Mouse (Mus musculus) cortical plate, adult 2 months (tissue): ENCODE measurements around the gene Olfr71.

ENCODE experiments used
- CTCF ChIP-seq: fragments of 200-500 bp; IDR thresholded peaks from 2 replicates; pipeline ENCODE4 v1.5.1; 2011; ENCODE audit warnings: mild to moderate bottlenecking, control low read depth, low read length; ENCODE audit not compliant: insufficient read depth; ENCODE audit errors: extremely low read depth
- POLR2A ChIP-seq: fragments of 200-500 bp; IDR thresholded peaks from 2 replicates; pipeline ENCODE4 v1.6.1; 2011; ENCODE audit warnings: mild to moderate bottlenecking, low read length, control low read depth; ENCODE audit not compliant: insufficient read depth; ENCODE audit errors: extremely low read depth

GRCm38 (mm10) chr4:43742637-43743036 is 32.6 kb upstream of the Olfr71 start:
- TF ChIP-seq CTCF, result no peak
- TF ChIP-seq POLR2A, result no peak
